Mouse (Mus musculus): ENCODE measurements around the gene Gm45062.

Gene Gm45062

DNA sequence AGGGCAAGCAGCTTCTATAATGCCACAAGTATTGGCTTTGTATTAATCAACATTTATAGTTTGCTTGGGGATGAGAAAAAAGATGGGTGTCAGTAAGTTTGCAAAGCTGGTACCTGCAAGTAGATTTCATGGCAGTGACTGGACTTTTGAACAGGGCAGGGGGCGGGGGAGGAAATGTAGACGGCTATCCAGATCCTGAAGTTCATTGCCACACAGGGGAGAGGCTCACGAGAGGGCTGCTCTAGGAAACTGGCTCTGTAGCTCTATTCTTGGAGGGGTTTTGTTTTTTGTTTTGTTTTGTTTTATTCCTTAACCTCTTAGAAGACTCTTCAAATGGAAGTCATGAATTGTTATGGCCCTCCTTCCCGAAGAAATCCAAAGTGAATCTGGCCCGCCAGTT is 162.2 kb downstream of the Gm45062 start:
- DNase-seq: no peak

DNA sequence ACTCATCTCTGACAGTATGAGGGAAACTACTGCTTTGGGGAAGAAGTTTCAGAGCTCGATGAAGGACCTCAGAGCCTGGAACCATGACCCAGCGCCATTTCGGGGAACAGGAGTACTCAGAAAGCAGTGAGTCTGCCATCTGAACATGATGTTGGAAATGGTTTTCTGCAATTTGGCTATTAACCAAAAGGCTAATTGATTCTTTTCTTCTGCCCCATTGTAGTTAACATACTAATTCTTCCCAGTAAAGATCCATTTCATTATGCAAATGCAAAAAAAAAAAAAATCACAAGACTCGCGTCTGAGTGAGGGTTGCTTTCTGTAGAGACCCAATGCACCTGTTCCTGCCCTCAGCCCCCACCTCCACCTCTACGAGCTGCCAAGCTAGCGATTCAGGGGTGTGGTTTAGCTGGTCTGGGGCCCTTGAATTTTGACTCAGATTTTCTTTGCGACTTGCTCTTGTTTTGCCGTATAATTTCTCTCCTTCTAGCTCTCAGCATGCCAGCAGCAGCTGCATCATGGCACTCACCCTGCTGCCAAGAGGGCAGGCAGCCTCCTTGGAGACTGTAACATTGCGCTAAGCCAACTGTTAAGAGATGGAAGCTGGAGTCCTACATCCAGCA is 162.8 kb downstream of the Gm45062 start:
- DNase-seq: no peak

- no peak for DNase-seq
These were observed 163.9 kb downstream of the Gm45062 start for GRCm38 (mm10) chr6:8423142-8423541.

DNA sequence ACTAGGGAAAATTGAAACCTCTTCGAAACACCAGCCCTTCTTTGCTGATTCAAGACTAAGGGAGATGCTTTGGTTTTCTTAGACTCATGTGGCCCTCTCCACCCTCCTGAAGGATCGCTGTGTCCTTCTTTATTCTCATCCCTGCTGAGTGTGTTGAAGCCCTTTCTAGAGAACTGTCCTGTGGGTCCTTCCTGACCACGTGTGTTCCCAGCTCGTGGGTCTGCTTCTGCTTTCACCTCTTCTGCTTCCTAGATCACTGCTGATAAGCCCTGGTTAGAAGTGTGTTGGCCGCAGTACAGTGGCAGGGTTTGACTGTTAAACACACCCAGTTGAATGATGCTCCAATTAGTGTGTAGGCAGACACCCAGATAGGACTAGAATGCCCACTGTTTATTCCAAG is 168.4 kb downstream of the Gm45062 start:
- DNase-seq: no peak

DNA sequence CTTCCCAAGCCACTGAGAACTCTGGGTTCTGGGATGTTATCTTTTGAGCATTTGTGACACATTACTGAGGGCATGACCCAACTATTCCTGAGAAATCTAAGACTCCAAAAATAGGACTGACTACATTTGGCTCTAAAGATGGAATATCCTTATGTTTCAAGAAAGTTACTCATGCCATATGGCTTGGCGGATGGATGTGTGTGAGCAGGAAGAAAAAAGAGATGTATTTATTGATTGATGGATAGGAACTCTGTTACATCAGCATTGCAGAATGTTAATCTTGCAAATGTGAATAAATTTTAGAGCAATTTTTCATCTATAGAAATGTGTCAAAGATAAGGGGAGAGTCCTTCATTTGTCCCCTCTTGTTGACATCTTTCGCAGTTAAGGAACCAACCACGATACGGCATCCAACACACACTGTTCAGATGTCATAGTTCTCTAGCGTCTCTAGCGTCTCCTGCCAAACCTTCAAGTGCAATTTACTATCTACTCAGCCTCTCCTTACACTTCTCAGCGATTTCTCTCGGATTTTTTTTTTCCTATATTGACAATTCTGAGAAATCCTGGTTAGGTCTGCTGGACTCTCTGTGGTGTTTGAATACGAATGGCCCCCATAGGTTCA is 171.5 kb downstream of the Gm45062 start:
- DNase-seq: no peak

DNA sequence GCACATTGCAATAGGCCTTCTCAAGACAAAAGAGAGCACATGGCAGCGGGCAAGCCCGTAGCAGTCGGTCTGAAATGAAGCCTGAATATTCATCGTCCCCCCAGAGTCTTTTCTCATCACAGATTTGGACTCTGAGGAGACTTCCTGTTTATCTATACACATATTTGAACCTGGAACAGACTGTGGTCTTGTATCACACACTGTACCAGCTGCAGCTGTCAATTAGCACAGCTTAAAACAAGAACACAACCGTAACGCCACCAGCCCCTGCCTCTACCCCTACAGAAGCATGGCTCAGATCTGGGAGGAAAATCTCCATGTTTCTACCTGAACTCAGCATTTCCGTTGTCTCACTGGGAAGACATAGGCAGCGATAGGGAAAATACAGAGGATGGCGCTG is 173.9 kb downstream of the Gm45062 start:
- DNase-seq: no peak

DNA sequence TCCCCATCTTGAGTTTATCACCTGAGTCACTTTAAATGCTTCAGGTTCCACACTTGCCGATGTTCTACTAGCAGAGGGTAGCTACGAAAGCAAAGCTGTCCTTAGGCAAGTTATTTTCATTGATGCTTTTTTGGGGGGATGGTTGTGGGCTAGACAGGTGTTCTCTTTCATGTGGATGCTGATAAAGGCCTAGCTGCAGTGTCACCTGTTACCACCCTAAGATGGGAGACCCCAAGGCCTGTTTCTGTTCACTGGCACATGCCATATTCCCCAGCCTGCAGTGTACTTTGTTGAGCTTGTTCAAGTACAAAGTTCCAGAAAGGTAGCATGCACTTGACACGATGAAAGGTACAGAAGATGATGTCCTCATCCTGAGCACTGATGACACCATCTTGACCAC is 178.7 kb downstream of the Gm45062 start:
- DNase-seq: no peak

- DNase-seq: no peak
These were observed 182.6 kb downstream of the Gm45062 start for GRCm38 (mm10) chr6:8441814-8442213.

- DNase-seq: peak; percentile 17
These were observed 187.5 kb downstream of the Gm45062 start for GRCm38 (mm10) chr6:8446786-8447185.

- DNase-seq: no peak
These were observed 196.3 kb downstream of the Gm45062 start for GRCm38 (mm10) chr6:8455599-8455998.

DNA sequence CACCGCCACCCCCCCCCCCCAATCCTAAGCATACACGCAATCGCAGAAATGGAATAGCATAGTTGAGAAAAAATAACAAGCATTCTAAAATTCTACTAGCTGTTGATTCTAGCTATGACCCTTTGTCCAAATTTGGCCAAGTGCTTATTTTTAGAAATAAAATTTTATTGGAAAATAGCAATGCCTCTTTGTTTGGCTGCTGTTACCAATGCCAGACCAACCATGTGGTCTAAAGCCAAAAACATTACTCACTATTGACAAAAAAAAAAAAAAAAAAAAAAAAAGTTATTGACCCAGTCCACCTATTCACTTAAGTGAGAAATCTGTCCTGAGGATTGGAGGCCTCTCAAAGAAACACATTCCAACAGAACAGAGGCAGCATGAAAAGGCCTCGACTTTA is 199.3 kb downstream of the Gm45062 start:
- no peak for DNase-seq

DNA sequence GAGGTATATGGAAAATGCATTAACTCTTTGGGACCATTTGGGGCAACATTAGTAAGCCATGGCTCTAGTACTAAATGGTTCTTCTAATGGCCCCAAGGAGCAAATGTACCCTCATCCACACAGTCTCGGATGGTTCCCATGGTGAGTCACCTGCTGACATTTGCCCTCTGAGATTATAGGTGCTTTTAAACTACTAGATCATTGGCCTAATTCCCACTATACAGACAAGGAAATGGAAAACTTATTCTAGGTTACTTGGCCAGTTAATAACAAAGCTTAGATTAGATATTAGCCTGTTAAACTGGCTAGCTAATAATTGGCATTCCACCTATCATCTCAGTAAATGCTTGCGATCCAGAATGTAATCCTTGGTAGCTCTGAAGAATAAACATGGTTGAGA is 203.2 kb downstream of the Gm45062 start:
- DNase-seq: no peak

- no peak for DNase-seq
These were observed 206.1 kb downstream of the Gm45062 start for GRCm38 (mm10) chr6:8465388-8465787.

GRCm38 (mm10) chr6:8465985-8466384 is 206.7 kb downstream of the Gm45062 start:
- DNase-seq: no peak

GRCm38 (mm10) chr6:8467667-8468337 is 208.6 kb downstream of the Gm45062 start:
- no peak for DNase-seq

DNA sequence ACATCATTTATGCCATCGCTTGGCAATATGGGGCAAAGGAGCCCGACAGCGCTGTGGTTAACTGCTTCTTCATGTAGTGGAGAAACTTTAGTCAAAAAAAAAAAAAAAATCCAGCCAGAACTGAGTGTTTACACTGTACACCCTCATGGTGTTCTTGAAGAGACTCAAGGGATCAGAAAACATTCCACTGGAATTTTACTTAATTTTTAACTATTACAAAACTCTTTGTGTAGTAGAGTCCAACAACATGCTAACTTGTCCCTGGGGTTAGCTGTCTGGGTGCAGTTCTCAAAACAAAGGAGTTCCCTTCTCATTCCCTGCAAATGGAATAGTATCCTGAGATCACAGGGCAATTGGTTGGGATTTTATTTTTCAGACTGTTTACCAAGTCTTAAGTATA is 210.7 kb downstream of the Gm45062 start:
- no peak for DNase-seq

DNA sequence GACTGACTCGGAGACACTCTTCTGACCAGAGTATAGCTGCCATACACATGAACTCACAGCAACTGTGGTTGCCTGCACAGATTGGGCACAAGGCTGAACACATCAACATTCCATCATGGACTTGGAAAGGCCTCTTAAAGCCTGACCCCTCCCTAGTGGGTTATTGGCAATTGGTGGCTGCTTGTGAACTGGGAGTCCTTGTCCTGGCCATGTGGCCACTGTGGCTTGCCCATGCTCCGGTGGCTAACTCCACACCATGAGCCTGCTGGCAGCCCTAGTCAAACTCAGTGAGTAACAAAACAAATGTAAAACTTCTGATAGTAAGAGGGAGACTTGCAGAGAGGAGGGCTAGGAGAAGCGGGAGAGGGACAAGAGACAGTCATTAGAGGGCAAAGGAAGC is 212.9 kb downstream of the Gm45062 start:
- DNase-seq: no peak

DNA sequence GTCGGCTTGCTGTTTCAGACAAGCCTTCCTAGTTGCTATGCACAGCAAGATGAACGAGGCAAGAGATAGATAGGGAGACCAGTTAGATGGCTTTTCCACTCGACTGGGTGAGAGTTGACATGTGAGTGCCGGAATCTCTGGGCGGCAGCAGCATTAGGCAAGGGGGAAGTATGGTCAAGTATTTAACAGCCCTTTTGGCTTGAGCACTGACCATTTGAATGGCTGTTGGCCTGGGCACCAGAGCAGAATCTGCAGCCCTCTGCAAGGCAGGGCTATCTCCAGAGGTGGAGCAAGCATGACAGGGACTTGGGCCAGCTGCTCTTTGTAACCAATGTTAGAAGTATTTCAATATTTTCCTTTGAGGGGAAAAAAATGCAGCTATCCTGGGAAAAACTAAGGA is 213.7 kb downstream of the Gm45062 start:
- DNase-seq: no peak

GRCm38 (mm10) chr6:8473498-8473897 is 214.2 kb downstream of the Gm45062 start:
- no peak for DNase-seq

DNA sequence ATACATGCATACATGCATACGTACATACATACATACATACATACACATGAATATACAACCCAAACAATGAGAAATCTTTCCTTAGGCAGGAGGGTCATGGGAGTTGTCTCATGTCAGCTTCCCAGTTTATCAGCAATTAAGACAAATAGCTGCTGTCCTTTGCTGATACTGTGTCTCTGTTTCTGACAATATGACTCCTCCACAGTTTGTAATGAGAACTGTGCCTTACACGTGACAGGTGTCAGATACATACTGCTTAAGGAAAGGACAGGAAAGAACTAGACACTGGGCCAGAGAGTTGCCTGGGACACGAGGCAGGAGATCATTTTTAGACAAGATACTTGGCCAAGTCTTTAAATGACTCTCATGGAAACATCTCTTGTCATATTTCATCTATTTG is 215.1 kb downstream of the Gm45062 start:
- DNase-seq: no peak

- no peak for DNase-seq
These were observed 215.6 kb downstream of the Gm45062 start for GRCm38 (mm10) chr6:8474820-8475219.

- no peak for DNase-seq
These were observed 219.9 kb downstream of the Gm45062 start for GRCm38 (mm10) chr6:8479176-8479575.

DNA sequence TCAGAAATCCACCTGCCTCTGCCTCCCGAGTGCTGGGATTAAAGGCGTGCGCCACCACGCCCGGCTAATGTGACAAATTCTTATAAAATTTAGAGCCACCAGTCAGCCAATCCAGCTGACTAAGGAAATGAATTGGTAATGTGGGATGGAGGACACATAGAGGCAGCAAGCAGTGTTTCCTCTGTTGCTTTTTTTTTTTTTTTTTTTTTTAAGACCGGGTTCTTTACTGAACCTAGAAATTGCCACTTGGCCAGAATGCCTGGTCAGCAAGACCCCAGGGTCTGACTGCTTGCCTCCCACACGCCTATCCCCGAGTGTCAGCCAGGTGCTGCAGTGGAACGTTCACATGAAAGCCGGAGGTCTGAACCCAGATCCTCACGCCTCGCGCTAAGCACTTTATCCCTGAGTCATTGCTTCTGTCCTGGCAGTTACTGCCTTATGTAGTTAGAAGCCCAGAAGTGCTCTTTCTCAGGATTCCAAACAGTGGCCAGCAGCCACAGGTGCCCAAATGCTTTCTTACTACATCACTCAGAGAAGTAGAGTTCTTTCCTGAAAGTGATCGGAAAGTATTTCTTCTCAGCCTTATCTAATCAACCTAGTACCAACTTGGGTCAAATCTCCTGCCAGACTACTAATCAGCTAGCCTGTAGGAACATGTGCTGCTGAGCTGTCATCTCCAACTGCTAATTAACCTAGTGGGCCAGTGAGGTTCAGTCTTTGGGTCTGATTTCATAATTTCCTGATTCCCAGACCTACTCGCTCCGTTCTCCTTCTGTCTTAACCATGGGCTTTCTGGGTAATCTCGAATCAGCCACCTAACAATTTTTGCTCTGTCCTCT is 225.4 kb downstream of the Gm45062 start:
- DNase-seq: no peak

All from right cerebral cortex, postnatal 25 days (tissue).